Mouse (Mus musculus): Measurements from ENCODE around the gene Cdh26. TPM values are rescaled to one million over a fixed set of nuclear protein-coding genes. Genes with fewer than 3 reads are reported as not detected.

Cdh26 gene
- 10 to 100 TPM in 1 of 2 experiments, 1 to 10 TPM in 1; 7.4 to 13.3 TPM for polyA plus RNA-seq (2012; fragmentation: generic; extraction: Trizol)

GRCm38 (mm10) chr2:178430231-178430630, at the start of gene Cdh26:
Cdh26 (plus strand) TSS chr2:178430531.

GRCm38 (mm10) chr2:178407053-178407815, 23.1 kb upstream of the Cdh26 start, which contains the start of gene Sycp2:
Sycp2 (minus strand) TSS chr2:178407685.

GRCm38 (mm10) chr2:178414261-178415149, 15.8 kb upstream of the Cdh26 start, which contains the start of the genes Ppp1r3d and Fam217b:
Ppp1r3d (minus strand) TSS chr2:178414472.
Fam217b (plus strand) TSS chr2:178414524.

Other genes with a start within 250 kb of the Cdh26 start
- gene Sycp2, start 22.8 kb upstream of the Cdh26 start, polyA plus RNA-seq (2012; fragmentation: generic; extraction: Trizol) = under 1 TPM in 1 of 2 experiments, not detected in 1; 0.08 TPM
- gene Ppp1r3d, start 16.1 kb upstream of the Cdh26 start, polyA plus RNA-seq (2012; fragmentation: generic; extraction: Trizol) = 1 to 10 TPM in 1 of 2 experiments, under 1 TPM in 1; 0.41 to 3.1 TPM
- gene Fam217b, start 16.0 kb upstream of the Cdh26 start, polyA plus RNA-seq (2012; fragmentation: generic; extraction: Trizol) = 1 to 10 TPM; 1.8 to 5.6 TPM

Measured in C3H10T1/2 (cell line).